Mouse (Mus musculus): ENCODE results near the gene Nme9. TPM values are rescaled to one million over a fixed set of nuclear protein-coding genes. Genes with fewer than 3 reads are reported as not detected.

The Nme9 gene
- total RNA-seq, 2 experiments from 2014 or later = not detected

- Histone ChIP-seq H3K4me3 (no peak overlapping the region), H3K27ac (no peak overlapping the region)
- no peak for DNase-seq
- TF ChIP-seq CTCF (IDR thresholded peaks at IDR 0.05) = no peak
- intact Hi-C loops (cut with DNase I) = no loop called here
These were observed 13.6 kb downstream of the Nme9 start for GRCm38 (mm10) chr9:99464876-99465275.

- Histone ChIP-seq H3K27ac (no peak overlapping the region), H3K4me3 (no peak overlapping the region)
- no peak for TF ChIP-seq CTCF (IDR thresholded peaks at IDR 0.05)
- no peak for DNase-seq
- intact Hi-C loops (cut with DNase I) = no loop called here
These were observed 17.3 kb downstream of the Nme9 start for GRCm38 (mm10) chr9:99468572-99468971.

- peak; percentile 53 for TF ChIP-seq CTCF (IDR thresholded peaks at IDR 0.05)
- no peak overlapping the region for H3K27ac ChIP-seq
- intact Hi-C loops (cut with DNase I) = no loop called here
- no peak overlapping the region for H3K4me3 ChIP-seq
- no peak for DNase-seq
These were observed 18.5 kb downstream of the Nme9 start for GRCm38 (mm10) chr9:99469681-99470273.

- Histone ChIP-seq H3K27ac (no peak overlapping the region), H3K4me3 (no peak overlapping the region)
- intact Hi-C loops (cut with DNase I) = no loop called here
- TF ChIP-seq CTCF (IDR thresholded peaks at IDR 0.05) = no peak
- no peak for DNase-seq
These were observed 19.2 kb downstream of the Nme9 start for GRCm38 (mm10) chr9:99470347-99471092.

- Histone ChIP-seq H3K27ac (no peak overlapping the region), H3K4me3 (no peak overlapping the region)
These were observed 20.1 kb downstream of the Nme9 start for GRCm38 (mm10) chr9:99471334-99471733.

GRCm38 (mm10) chr9:99479181-99479711 is 28.0 kb downstream of the Nme9 start:
- Histone ChIP-seq H3K27ac (no peak overlapping the region), H3K4me3 (no peak overlapping the region)
- TF ChIP-seq CTCF (IDR thresholded peaks at IDR 0.05) = no peak
- intact Hi-C loops (cut with DNase I) = no loop called here
- no peak for DNase-seq

More at GRCm38 (mm10) chr9:99471334-99471733, 20.1 kb downstream of the Nme9 start:
- no peak for DNase-seq
- intact Hi-C loops (cut with DNase I) = no loop called here
- no peak for TF ChIP-seq CTCF (IDR thresholded peaks at IDR 0.05)

- intact Hi-C loops (cut with DNase I) = no loop called here
- Histone ChIP-seq H3K4me3 (no peak overlapping the region), H3K27ac (no peak overlapping the region)
- no peak for DNase-seq
- TF ChIP-seq CTCF (IDR thresholded peaks at IDR 0.05) = no peak
These were observed 29.5 kb downstream of the Nme9 start for GRCm38 (mm10) chr9:99480764-99481163.

GRCm38 (mm10) chr9:99483191-99483590 is 31.9 kb downstream of the Nme9 start:
- DNase-seq = no peak
- Histone ChIP-seq H3K4me3 (no peak overlapping the region), H3K27ac (no peak overlapping the region)
- intact Hi-C loops (cut with DNase I) = no loop called here
- no peak for TF ChIP-seq CTCF (IDR thresholded peaks at IDR 0.05)

- intact Hi-C loops (cut with DNase I) = no loop called here
- TF ChIP-seq CTCF (IDR thresholded peaks at IDR 0.05) = no peak
- no peak for DNase-seq
- Histone ChIP-seq H3K27ac (no peak overlapping the region), H3K4me3 (no peak overlapping the region)
These were observed 33.4 kb downstream of the Nme9 start for GRCm38 (mm10) chr9:99484632-99485031.

GRCm38 (mm10) chr9:99485144-99485543 is 33.9 kb downstream of the Nme9 start:
- intact Hi-C loops (cut with DNase I) = no loop called here
- TF ChIP-seq CTCF (IDR thresholded peaks at IDR 0.05) = no peak
- H3K27ac ChIP-seq = no peak overlapping the region
- H3K4me3 ChIP-seq = no peak overlapping the region
- DNase-seq = no peak

- no peak for TF ChIP-seq CTCF (IDR thresholded peaks at IDR 0.05)
- Histone ChIP-seq H3K4me3 (no peak overlapping the region), H3K27ac (no peak overlapping the region)
- intact Hi-C loops (cut with DNase I) = no loop called here
- no peak for DNase-seq
These were observed 35.9 kb downstream of the Nme9 start for GRCm38 (mm10) chr9:99487126-99487695.

GRCm38 (mm10) chr9:99487841-99488240 is 36.6 kb downstream of the Nme9 start:
- intact Hi-C loops (cut with DNase I) = no loop called here
- DNase-seq = no peak
- Histone ChIP-seq H3K27ac (no peak overlapping the region), H3K4me3 (no peak overlapping the region)
- no peak for TF ChIP-seq CTCF (IDR thresholded peaks at IDR 0.05)

GRCm38 (mm10) chr9:99491050-99491449 is 39.8 kb downstream of the Nme9 start:
- intact Hi-C loops (cut with DNase I) = no loop called here
- no peak overlapping the region for H3K4me3 ChIP-seq
- TF ChIP-seq CTCF (IDR thresholded peaks at IDR 0.05) = no peak
- no peak for DNase-seq
- no peak overlapping the region for H3K27ac ChIP-seq
